In genomic region chr4:100070101-100070500, GRCm38 (mm10) we compare ENCODE assay signal across 19 mouse cellular contexts. TPM values are rescaled to one million over a fixed set of nuclear protein-coding genes. Genes with fewer than 3 reads are reported as not detected.
"Had no signal": no experiment of that assay in that cellular context is flagged by ENCODE, and none has a peak within 500 bp of the region (broad histone marks: within the 10 kb centered on the region; RNA-seq: fewer than 3 reads in every experiment).

No protein-coding gene starts in this region.

- H3K4me2 ChIP-seq: lung, embryonic 15.5 days; midbrain, embryonic 12.5 days; neural tube, embryonic 12.5 days; stomach, embryonic 15.5 days had no signal

- H3K4me1 ChIP-seq: lung, embryonic 15.5 days; midbrain, embryonic 12.5 days; neural tube, embryonic 12.5 days; stomach, embryonic 15.5 days had no signal

- H3K27me3 ChIP-seq: lung, embryonic 15.5 days; neural tube, embryonic 12.5 days; stomach, embryonic 15.5 days had no signal

- ATAC-seq: liver, postnatal 0 days; lung, postnatal 0 days had no signal

- H3K27ac ChIP-seq: lung, embryonic 15.5 days; macrophage; midbrain, embryonic 12.5 days; neural tube, embryonic 12.5 days; stomach, embryonic 15.5 days; stomach, postnatal 0 days had no signal

- H3K36me3 ChIP-seq: lung, embryonic 15.5 days; midbrain, embryonic 12.5 days; neural tube, embryonic 12.5 days; stomach, embryonic 15.5 days had no signal

- H3K9me3 ChIP-seq: lung, embryonic 15.5 days; midbrain, embryonic 12.5 days; neural tube, embryonic 12.5 days; stomach, embryonic 15.5 days had no signal

- DNase-seq: liver, postnatal 0 days; lung, adult 2 months; lung, postnatal 14 days; lung, postnatal 36 days; midbrain, embryonic 14.5 days; right cerebral cortex, postnatal 14 days; thymus, adult 2 months; thymus, postnatal 25 days; thymus, postnatal 4 days had no signal

- H3K4me3 ChIP-seq: lung, embryonic 15.5 days; midbrain, embryonic 12.5 days; neural tube, embryonic 12.5 days; stomach, embryonic 15.5 days had no signal

- H3K9ac ChIP-seq: liver, postnatal 0 days; lung, embryonic 15.5 days; midbrain, embryonic 12.5 days; neural tube, embryonic 12.5 days; stomach, embryonic 15.5 days had no signal

RNA-seq across cellular contexts. Expression of gene Ror1, which starts 25.5 kb away (rescaled TPM):
- total RNA-seq: megakaryocyte-erythroid progenitor cell, adult 5-6 weeks; monocyte, adult 5-6 weeks; neutrophil, adult 5-6 weeks had no signal
- polyA plus RNA-seq: macrophage had no signal
